Mouse (Mus musculus) regulatory T cell (primary cell): ENCODE measurements at regions not wholly inside any gene's neighbourhood (a gene's known extent, or its start where the extent isn't known, plus 50 kb on each side); places are given as distances from the start of the nearest gene placed in this dataset.

Source experiments
- in situ Hi-C: fragments of 300-600 bp; cut with MboI, MseI; formaldehyde crosslinking; loops from one replicate; pipeline ENCODE4 v1.15.1; 2025; ENCODE audit warnings: high pct_unique_total_duplicates

DNA sequence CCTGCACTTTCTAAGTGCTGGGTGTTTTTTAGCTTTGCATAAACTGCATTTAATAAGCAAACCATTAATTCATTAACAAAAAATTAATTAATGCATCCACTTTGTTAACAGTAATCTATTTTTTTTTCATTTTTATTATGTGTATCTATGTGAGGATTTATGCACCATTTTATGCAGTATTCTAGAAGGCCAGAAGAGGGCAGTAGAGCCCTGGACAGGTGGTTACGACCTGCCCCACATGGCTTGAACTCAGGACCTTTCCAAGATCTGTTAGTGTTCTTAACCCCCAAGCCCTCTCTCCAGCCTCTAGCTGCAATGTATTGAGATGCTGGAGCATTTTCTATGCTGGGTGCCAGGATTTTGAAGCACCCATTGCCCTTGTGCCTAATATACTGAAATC is 377.6 kb upstream of the Tbx3 start:
- in situ Hi-C loops = no loop called here

DNA sequence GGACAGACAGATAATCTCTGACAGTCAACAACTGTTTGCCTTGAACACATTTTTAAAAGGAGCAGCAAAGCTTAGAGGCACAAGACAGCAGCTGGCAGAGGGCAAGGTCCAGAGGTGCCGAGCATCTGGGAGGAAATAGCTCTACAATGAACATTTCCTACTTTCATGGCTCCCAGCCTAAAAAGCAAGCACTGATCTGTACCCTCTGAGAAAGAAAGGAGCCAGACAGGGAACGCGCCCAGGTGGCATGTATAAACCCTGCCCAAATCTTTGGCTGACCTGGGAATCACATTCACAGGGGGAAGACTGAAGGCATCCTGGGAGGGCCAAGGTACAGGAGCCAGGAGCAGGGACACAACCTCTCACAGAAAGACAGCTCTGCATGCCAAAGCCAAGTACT is 371.2 kb upstream of the Tbx3 start:
- in situ Hi-C loops = no loop called here

DNA sequence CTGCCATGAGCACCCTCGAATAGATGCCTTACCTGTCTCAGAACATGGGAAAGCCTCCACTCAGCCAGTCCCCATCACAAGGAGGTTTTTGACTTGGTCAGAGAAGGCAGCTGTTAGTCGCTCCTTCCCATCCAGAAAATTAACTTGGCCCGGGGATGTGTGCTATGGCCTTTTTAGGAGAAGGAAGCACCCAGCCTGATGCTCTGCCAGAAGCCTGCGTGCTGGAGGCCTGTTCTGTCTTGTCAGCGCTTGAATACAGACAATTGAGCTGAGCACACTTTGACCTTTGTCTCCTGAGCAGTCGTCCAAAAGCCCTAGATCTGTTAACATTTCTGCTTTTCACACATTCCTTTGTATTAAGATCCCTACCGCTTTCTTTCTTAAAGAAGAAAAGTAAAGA is 370.4 kb upstream of the Tbx3 start:
- in situ Hi-C loops = no loop called here

DNA sequence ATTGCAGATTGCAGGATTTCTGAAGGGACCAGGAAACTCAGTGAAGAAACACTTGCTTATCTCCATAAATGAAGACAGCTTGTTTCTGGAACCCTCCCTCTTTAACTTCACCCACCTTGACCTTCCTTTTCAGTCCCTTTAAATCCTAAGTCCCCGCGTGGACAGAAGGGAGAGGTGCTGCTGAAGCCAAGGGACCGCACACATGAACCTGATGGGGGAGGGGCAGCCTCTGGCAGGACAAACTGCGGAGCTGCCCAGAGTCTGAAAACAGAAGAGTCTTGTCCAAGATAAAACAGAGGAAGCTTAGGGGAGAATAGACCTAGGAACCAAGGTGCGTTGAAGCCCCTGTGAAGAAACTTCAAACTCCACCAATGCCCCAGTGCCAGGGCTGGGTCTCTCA is 368.9 kb upstream of the Tbx3 start:
- in situ Hi-C loops = no loop called here

DNA sequence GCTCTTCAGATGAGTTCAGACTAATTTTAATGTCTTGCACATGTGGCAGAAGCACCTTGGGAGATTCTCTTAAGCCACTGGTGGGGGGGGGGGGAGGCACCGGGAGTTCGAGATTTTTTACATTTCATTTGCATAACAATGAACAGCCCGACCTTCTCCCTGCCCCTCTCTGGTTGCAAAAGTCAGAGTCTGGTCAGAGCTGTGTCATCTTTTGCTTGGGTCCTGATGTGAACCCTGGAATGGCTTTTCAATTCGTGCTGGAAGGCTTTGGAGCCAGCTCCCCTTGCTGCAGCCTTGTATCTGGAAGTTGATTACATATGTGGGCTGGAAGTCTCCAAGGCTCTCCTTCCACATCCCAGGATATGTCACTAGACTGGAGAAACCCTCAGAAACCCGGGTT is 365.7 kb upstream of the Tbx3 start:
- in situ Hi-C loops = no loop called here

DNA sequence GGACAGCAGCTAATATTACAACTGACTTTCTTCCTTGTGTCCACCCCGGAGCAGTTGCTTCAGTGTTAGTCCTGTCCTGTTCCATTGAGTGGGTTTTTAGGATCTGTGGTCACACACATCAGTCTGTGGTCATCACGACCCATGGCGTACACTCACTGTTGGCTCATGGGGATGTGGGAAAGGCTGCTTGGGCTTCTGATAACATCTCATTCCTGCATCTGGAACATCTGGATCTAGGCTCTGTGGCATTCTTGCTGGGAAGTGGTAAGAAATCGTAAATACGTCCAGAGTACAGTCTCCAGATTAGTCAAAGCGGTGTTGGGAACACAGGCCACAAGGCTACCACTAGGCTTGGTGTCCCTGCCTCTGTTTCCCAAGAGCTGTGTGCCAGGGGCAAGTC is 362.7 kb upstream of the Tbx3 start:
- in situ Hi-C loops = no loop called here

DNA sequence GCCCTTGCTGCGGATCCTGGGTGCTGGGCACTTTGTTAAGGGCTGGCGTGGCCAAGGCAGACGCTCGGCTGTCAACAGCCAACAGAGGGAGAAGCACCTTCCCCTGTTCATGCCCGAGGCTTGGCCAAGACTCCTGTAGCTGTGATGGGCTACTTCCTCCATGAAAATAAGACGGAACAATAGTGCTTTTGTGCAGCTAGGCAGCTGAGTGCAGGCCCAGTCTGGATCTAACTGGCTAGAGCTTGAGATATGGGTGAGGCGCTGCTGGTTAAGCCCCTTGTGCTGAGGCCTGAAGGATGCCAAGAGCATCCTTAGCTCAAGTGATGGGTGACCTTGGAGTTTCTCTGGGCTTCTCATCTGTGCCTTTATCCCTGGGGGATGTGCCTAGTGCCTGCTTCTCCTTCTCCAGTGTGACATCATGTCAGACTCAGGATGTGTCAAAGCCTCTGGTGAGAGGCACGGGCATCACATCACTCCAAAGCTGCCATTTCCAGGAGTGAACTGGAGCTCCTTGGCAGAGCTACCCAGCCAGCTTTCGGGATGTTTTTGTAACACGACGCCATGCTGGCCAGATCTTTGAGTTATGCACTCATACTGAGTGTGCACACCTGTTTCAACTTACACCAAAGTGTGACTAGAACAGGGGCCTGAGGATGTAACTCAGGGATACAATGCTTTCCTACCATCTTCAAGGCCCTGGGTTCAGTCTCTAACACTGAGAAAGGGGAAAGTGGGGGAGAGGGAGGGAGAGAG is 360.1 kb upstream of the Tbx3 start:
- in situ Hi-C loops = no loop called here

DNA sequence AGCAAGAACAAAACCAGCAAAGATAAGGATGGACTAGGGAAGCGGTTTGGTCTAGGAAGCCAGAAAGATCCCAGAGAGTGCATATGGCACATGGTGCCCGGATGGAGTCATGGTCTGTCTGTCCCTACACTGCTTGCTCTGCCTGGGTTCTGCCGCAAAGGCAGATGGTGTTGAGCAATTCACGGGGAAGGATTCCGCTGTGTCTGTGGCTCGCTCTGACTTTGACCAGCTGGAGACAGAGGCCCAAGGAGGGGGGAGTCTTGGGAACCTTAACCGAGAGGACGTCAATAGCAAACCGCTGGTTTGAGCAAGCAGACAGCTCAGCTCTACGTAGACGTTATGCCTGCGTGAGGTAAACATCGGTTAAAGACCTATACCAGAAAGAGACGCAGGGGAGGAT is 357.7 kb upstream of the Tbx3 start:
- in situ Hi-C loops = no loop called here

DNA sequence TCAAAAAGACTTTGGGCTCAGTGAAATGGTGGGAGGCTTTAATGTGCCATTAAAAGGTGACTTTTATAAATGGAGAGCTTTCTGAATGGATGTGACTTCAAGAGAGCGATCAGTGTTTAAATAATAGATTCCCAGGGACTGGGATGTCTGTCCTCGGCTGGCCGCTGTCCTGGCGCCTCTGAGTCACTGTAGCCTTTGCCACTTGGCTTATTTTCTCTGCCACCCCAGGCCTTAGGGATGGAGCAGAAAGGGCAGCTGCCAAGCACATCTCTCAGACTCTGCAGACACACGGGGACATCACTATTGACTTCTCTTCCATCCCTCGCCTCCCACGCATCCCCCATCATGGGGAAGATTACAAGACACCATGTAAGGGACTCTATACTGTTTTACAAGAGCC is 355.3 kb upstream of the Tbx3 start:
- in situ Hi-C loops = no loop called here

DNA sequence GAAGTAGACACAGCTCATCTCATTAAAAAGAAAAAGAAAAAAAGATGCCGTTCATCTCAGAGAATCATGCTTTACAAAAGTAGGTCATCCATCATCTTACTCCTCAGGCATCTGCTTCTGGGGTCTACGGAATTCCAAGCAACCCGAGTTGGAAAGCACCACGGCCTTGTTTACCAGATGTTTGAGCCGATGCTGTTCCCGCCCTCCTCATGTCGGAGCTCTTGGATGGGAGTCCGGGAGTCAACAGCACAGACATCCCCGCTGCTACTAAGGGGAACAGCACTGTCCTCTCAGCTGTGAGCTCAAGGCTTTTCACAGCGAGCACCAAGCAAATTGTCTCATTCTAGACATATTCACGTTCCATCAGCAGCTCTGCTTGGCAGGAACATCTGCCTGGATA is 352.9 kb upstream of the Tbx3 start:
- in situ Hi-C loops = no loop called here

DNA sequence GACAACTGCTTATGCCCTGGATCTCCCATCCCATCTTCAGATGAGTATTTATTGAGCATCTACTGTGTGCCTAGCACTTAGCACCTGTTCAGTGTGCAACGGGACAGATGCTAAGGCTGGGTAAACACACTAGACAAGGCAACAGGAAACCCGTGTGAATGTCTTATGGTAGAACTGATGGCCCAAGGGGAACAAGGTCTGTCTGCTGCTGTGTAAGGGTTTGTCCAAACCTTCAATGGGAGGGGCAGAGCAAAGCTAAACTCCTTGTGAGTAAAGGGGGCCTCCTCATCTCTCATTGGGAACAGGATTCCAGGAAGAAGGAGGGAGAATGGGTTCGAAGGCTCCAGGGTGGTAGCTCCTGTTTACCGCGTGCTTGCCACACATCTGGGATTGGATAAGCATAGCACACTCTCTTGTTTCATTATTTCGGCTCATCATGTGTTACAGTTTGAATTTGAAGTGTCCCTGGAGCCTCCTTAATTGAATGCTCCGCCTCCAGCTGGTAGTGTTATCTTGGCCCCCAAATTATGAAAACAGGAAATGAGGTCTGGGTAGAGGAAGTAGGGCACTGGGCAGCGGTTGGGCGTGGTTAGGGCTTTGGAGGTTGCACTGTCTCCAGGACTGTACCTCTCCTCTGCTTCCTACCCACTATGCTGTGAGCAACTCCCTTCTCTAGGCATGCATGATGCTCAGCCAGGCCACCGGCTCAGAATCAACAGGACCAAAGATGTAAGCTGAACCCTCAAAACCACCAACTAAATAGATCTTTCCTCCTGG is 348.9 kb upstream of the Tbx3 start:
- in situ Hi-C loops = no loop called here

DNA sequence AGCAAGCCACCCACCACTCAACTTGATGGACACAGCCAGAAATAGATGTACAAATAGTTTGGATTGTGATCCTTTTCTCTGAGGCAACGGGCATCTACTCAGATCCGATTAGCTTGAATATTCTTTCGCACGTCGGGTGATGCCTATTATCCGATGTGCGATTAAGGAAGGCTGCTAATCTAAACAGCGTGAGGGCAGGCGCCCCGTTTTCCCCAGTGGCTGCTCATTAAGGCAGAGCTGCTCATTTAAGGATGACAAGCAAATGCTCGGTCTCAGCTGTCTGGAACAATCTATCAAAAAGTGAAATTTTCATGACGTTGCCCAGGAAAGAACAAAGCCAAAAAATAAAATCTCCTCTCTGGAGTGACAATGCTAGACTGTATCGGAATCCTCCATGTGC is 348.1 kb upstream of the Tbx3 start:
- in situ Hi-C loops = no loop called here

DNA sequence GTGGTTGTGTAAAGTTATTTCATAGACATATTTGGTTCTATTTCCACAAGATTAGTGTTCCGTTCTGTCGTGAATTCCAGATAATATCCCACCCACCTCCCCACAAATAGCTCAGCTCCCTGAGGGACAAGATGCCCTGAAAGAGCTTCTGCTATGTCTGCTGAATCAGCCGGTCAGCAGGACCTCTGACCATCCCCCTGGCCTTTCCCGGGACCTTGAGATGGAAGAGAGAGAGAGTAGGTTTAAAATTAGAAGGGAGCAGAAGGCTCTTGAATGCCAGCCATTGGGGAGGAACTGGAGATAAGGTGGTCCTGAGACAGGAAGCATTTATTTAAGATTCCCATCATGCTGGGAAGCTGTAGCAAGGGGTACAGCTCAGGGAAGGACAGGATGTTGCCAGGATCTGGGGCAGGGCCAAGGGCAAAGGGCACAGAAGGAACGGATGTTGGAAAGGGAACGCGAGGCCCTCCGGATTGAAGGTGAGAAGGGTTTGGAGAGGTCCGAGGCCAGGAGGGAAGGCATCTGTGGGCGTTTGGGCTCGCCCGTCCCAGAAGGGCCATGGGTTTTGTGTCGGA is 344.7 kb upstream of the Tbx3 start:
- in situ Hi-C loops = no loop called here

DNA sequence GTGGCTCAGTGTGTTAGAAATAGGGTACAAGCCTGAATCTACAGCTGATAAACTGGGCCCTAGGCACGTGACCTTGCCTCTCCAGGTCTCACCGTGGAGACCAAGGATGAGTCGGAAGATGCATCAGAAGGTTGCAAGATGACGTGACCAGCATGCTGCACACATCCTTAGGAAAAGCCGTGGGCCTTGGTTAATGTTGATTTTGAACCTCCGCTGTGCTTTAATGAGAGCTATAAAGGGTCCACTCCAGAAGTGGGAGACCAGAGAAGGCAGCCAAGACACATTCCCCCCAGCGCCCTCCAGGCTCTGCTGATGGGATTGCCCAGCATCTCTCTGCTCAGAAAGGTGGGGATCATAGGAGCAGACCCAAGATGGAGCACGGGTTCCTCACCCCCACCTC is 343.6 kb upstream of the Tbx3 start:
- in situ Hi-C loops = no loop called here

DNA sequence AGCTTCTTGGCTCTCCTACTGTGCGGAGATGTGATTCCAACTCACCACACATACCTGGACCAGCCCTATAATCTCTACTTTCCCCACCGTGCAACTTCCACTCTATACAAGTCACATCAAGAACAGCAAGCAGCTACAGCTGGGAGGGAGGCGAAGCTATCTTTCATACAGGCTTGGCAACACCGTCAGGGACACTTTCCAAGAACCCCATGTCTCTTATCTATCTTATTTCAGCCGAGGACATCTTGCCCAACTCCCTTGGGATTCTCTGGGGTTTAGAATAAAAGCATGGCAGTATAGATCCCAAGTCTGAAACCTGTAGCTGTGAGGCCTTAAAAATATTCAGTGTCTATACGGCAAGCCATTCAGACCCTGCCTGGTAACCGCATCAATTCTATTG is 341.5 kb upstream of the Tbx3 start:
- in situ Hi-C loops = no loop called here

DNA sequence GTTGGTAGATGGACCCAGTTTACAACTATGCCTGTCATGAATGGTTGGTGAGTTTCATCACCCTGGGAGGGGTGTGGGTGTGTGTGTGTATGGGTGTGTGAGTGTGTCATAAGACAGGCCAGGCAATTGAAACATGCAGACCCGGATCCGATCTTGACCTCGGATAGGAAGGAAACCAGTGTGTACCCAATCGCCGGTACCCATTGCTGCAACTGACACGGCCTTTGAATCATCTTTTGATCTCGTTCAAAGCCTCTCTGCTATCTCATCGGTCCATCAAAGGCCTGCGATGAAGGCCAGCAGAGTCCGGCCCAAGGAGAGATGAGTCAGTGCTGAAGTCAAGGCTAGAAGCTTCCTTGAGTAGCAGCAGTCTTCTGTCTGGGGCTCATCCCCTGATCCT is 341.1 kb upstream of the Tbx3 start:
- in situ Hi-C loops = no loop called here

DNA sequence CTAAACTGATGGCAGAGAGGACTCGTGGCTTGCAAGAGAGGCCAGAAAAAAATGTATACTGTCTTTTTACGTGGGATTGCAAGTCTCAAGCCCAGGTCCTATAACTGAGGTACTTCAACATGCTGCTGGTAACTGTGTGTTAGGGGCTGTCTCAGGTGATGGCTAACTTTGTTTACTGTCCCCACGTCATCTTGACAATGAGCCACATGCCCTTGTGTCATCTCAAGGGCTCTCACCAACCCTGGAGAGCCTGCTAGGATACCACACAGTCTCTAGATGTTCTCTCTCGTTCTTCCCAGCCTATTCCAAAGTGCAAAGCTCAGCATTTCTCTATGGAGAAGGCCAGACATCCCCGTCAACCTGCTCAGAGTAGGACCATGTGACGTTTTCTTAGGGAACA is 340.6 kb upstream of the Tbx3 start:
- in situ Hi-C loops = no loop called here

DNA sequence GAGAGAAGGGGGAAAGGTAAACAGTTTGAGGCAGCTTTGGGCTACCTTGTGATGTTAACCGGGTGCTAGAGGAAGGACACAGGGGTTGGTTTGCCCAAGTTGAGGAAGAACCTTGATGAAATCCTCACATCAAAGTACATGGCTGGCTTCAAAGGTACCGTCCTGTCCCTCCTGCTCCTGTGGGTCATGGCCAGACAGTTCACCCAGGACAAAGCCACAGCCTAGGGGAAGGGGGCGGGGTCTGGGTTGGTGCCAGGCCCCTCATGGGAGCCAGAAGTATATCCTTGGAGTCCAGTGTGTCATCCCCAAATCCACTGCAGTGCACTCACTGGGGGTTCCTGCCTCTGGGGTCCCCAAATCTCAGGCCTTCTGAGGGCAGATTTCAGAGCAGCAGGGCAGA is 339.0 kb upstream of the Tbx3 start:
- in situ Hi-C loops = no loop called here

DNA sequence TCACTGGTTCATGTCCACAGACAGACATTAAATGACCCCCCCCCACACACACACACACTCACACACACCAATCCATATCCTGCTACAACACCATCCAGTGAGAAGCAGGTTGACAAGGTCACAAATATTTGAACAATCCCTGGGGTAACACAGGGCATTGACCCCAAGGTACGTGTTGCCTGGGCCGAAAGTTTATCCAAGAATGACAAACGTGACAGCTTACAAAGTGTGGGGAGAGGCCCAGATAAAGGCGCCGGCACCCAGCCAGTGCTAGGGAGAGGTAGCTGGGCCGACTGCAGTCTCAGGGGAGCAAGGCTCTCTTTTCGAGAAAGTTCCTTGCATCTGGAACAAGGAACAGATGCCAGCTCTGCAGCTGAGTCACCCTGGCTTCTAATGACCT is 337.8 kb upstream of the Tbx3 start:
- in situ Hi-C loops = no loop called here

DNA sequence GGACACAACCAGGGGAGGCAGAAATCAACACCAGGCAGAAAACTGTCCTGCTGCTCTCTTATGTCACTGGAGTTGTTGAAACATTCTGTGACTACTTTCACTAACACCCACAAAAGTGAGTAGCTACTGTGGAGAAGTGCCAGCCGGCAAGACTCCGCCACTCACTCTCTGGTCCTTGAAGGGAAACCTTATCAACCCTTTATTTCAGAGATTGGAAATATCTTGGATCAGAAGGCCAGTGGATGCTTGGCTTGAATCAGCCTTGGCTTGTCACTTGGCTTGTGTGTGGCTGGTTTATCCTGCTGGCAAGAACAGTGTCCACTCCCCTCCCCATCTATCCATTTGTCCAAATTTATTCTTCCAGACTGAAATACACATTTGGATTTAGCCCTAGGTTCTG is 335.3 kb upstream of the Tbx3 start:
- in situ Hi-C loops = no loop called here

DNA sequence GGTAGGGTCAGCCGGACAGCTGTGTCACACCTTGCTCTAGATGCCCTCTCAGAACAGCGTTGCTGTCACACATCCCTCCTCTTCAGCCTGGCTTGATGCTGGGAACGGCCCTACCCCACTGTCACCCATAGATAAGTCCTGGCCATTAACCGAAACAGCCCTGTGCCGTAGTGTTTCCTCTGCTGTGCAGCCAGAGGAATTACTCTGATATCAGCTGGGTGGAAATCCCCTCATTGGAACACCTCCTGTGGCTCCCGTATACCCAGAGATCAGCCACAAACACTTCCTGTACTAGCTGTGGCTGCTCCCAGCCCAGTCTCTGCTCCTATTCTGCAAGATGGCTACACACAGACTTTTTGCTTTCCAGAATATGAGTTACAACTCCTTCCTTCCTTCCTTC is 334.5 kb upstream of the Tbx3 start:
- in situ Hi-C loops = no loop called here

DNA sequence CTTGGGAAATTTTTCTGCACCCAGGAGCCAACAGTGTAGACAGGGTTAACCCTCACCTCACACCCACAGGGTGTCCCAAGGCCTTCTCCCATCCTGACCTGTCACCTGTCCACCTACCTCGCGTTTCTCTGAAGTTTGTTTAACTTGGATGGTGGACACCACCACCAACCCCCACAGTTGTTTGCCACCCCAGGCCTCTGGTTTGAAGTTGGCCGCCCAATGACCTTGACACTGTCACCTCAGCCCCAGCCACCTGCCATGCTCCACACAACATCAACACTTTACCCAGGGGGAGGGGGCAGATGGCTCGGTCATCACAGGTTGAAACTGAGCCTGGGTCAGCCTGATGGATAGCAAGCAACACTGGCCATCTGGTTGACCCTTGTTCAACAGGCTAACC is 332.7 kb upstream of the Tbx3 start:
- in situ Hi-C loops = no loop called here

DNA sequence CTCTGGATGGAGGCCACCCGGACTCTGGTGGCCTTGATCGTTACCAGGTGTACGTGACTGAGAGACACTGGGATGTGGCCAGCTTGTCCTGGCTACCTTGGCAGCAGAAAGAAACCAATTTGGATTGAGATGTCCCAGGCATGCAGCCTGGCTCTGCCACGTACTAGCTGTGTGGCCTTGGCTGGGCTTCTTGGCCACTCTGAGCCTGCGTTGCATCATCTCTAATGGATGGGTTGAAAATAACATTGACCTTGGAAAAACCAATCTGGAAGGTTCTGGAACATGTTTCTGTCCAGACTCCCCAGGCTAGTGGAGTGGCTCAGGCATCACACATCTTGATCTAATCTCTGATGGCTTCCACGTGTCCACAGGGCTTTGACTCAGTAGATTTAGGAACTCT is 331.8 kb upstream of the Tbx3 start:
- in situ Hi-C loops = no loop called here
